Mouse (Mus musculus) cortical plate, adult 2 months (tissue): ENCODE measurements around the gene Tab3. TPM values are rescaled to one million over a fixed set of nuclear protein-coding genes. Genes with fewer than 3 reads are reported as not detected.

ENCODE experiments used
- H3K27ac ChIP-seq: fragments of 200-500 bp; 2 replicates; pipeline ENCODE4 v1.5.1; 2012; ENCODE audit warnings: low read length, control low read depth, inconsistent platforms; ENCODE audit not compliant: insufficient read depth
- H3K4me1 ChIP-seq: fragments of 200-500 bp; 2 replicates; pipeline ENCODE4 v1.6.1; 2011; ENCODE audit warnings: low read length; ENCODE audit not compliant: control insufficient read depth, insufficient read depth
- H3K4me3 ChIP-seq: fragments of 200-500 bp; 2 replicates; pipeline ENCODE4 v1.5.1; 2011; ENCODE audit warnings: mild to moderate bottlenecking, low read length, control low read depth; ENCODE audit not compliant: insufficient read depth
- CTCF ChIP-seq: fragments of 200-500 bp; IDR thresholded peaks from 2 replicates; pipeline ENCODE4 v1.5.1; 2011; ENCODE audit warnings: mild to moderate bottlenecking, control low read depth, low read length; ENCODE audit not compliant: insufficient read depth; ENCODE audit errors: extremely low read depth
- POLR2A ChIP-seq: fragments of 200-500 bp; IDR thresholded peaks from 2 replicates; pipeline ENCODE4 v1.6.1; 2011; ENCODE audit warnings: mild to moderate bottlenecking, low read length, control low read depth; ENCODE audit not compliant: insufficient read depth; ENCODE audit errors: extremely low read depth
- polyA plus RNA-seq: library from polyadenylated mRNA; depleted of rRNA; stranded (reverse); fragments of >200 nt; gene quantifications from 2 replicates; pipeline ENCODE4 v1.2.3, GENCODE M21; 2012; rRNA removed

Tab3 gene
- 7.8 and 8.9 TPM in 2 replicates for polyA plus RNA-seq

DNA sequence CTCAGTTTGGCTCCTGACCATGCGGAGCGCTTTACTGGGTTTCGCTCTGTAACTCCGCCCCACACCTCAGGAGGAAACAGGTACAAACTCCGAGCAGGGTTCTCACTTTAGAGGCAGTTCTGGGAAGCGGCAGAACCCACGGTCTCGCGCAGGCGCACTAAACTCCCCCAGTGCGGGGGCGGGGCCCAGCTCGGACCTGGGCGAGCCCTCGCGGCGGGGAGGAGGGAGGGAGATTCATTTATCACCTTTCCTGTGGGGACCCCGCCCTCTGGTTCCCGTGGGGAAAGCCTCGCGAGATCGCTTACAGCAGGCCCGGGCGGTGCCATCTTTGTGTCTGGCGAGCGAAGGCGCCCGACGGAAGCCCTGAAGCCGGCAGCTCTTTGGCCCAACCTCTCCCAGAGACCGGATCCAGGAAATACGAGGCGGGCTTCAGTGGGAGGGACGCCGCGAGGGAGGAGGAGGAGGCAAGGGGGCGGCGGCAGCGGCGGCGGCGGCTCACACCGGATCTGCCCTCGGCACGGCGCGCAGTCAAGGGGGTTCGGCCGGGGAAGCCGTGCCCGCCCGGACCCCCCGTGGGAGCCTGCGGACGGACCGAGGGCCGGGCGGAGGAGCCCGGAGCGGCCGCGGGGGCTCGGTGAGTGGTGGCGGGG, at the start of gene Tab3:
Tab3 (plus strand) TSS at position 491 of the 650 bp plus-strand sequence.
- 0 out of 2 replicates have a peak, but pooled peaks have one; percentile 31 for TF ChIP-seq POLR2A
- no peak for TF ChIP-seq CTCF
- Histone ChIP-seq H3K4me1 (no peaks in the 10 kb centered on the region), H3K4me3 (peak within 1 kb of the TSS; percentile 44), H3K27ac (no peak within 1 kb of the TSS)

DNA sequence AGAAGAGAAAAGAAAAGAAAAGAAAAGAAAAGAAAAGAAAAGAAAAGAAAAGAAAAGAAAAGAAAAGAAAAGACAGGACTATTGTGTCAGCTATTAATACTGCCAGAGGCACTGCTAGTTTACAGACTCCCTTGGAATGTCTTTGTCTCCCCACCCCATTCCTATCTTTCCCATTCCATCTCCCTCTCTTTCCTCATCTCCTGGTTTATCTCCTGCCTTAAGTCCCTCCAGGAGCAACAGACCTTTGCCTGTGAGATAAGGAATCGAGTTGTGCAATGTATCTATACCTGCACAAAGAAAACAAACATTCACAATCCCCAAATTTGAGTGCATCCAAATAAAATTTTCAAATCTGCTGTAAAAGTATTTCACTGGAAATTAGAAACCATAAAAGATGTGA, 48.3 kb upstream of the Tab3 start:
- H3K4me3 ChIP-seq: no peak overlapping the region
- H3K27ac ChIP-seq: no peak overlapping the region
- no peaks in the 10 kb centered on the region for H3K4me1 ChIP-seq
- no peak for TF ChIP-seq CTCF
- TF ChIP-seq POLR2A: no peak

DNA sequence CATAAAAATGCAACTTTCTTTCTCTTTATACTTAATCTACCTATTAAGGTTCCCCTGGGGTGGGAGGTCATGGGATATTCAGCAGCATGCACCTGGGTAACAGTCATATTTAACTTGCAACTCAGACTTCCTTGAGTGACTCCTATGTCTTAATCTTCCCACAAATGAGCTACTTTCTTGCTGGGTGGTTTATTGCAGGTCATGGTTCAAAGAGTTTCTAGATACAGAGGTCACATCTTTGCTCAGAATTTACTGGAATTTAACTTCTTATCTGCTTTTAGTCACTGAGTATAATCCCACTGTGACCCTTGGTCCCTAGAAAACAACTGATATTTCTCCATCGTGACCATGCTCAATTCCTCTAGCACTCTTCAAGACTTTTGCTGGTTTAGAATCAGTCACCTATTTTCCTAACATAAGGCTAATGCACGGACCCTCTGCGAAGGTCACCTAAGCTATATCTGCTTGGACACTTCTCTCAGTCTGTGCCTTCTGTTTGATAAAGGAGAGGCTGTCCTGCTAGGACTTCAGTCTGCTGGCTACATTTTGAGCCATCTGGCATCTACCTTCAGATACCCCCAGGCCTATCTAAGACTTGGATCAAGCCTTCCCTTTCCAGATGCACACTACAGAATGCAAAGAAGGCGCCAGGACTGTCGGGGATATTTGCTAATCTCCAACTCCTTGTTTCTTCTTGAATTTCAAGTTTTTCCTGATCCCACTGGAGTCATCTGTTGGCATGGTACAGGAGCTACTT, 47.4 kb upstream of the Tab3 start:
- Histone ChIP-seq H3K4me3 (no peak overlapping the region), H3K27ac (no peak overlapping the region), H3K4me1 (no peaks in the 10 kb centered on the region)
- TF ChIP-seq POLR2A: no peak
- TF ChIP-seq CTCF: no peak

DNA sequence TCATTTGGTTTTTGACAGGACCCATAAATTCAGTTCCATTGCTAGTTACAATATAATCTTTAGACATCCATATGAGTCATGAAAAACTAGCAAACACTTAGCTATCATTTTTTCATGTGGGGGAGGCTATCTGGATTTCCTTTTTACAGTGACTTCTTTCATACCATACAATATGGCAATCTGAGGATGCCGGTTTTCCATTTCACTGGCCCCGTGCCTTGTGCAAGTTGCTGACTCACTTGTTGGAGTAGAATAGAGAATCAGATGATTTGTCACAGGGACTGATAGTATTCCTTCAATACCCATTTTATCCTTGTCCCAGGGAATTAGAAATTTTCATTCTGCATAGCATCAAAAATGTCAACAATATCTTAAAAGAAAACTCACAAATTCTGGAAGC, 14.9 kb upstream of the Tab3 start:
- Histone ChIP-seq H3K4me3 (no peak overlapping the region), H3K4me1 (no peaks in the 10 kb centered on the region), H3K27ac (no peak overlapping the region)
- no peak for TF ChIP-seq POLR2A
- TF ChIP-seq CTCF: no peak

DNA sequence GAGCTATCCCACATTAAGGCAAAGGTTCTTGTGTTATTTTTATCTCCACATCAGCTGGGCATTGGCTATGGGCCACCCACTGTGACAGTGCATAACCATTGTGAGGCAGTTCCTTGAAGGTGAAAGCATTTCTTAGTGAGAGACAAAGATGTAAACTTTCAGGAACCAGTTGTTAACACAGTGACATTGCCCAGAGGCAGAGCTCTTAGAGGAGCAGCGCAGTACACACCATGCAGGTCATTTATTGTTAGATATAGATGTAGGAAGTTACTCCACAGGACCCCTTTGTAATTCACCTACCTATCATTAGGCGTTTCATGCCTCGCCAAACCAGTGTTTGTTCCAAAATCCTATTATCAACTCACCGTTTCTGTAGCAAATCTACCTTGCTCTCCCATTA, 7.6 kb upstream of the Tab3 start:
- H3K4me3 ChIP-seq: no peak overlapping the region
- TF ChIP-seq POLR2A: no peak
- TF ChIP-seq CTCF: no peak
- H3K27ac ChIP-seq: no peak overlapping the region
- no peaks in the 10 kb centered on the region for H3K4me1 ChIP-seq

DNA sequence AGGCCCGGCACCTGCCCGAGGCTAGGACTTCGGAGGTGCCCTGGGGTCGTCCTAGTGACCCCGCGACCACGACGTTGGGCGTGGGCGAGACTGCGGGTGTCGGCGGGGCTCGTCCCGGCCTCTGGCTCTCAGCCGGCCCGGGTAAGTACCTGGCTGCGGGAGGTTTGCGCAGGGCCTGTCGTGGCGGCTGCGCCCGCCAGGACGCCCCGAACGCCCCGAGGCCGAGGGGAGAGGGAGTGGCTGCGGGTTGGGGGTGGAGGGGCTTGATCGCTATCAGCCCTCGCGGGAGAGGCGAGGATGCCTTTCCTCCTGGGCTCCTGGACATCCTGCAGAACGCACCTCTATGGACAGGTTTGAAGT, 340 bp downstream of the Tab3 start:
- Histone ChIP-seq H3K4me1 (no peaks in the 10 kb centered on the region), H3K27ac (no peak overlapping the region), H3K4me3 (peak overlapping the region; percentile 44)
- TF ChIP-seq CTCF: no peak
- no peak for TF ChIP-seq POLR2A

DNA sequence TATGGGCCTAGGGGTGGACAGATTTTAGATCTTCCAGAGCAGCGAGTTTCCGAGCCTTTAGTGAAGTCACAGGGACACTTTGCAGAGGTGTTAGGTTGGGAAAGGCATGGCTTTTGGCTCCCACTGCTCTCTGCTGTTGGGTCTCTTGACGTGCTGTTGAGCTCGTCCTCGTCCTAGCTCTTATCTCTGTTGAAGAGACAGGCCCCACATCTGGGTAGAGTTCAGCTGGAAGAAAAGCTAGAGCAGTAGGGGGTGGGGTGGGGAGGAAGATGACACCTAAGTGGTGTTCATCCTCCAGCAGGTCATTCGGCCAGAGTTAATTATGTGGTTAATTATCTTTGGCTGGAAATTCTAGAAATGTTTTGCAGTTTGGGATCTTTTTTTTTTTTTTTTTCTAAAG, 2.5 kb downstream of the Tab3 start:
- TF ChIP-seq POLR2A (no peak), CTCF (no peak)
- H3K4me1 ChIP-seq: no peaks in the 10 kb centered on the region
- no peak overlapping the region for H3K4me3 ChIP-seq
- H3K27ac ChIP-seq: no peak overlapping the region

DNA sequence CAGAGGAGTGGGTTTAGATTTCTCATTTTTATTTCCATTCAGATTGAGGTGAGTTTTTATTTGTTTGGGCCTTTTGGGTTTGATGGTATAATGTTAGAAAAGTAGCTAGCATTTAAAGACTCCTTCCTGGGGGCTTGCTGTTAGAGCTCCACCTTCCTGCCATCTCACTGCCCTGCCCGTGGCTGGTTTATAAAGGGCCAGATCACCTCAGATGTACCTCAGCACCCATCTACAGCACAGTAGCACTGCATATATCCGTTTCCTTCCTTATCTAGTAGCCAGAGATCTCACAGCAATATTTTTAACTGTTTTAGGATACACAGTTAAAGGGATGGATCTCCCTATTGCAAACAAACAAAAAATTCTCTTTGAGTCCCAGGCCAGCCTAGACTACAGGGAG, 6.9 kb downstream of the Tab3 start:
- H3K27ac ChIP-seq: no peak overlapping the region
- no peaks in the 10 kb centered on the region for H3K4me1 ChIP-seq
- no peak overlapping the region for H3K4me3 ChIP-seq
- TF ChIP-seq CTCF: no peak
- TF ChIP-seq POLR2A: no peak

DNA sequence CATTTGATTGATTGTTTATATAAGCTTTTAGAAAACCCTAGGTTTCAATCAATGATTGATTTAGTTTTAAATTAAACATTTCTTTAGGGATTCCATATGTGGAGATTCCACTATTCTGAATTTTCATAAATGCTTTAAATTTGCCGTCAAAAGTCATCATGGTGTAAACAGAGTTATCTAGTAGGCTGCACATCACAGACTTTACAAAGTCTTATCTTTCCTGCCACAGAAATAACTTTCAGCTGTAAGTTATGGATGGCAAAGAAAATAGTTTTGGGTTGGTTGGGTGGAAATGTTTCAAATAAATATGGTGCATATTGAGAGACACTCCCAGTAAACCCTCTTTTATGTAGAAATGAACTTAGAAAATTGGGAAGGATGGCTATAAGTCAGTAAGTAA, 8.7 kb downstream of the Tab3 start:
- TF ChIP-seq POLR2A (no peak), CTCF (no peak)
- no peak overlapping the region for H3K27ac ChIP-seq
- H3K4me1 ChIP-seq: no peaks in the 10 kb centered on the region
- no peak overlapping the region for H3K4me3 ChIP-seq

DNA sequence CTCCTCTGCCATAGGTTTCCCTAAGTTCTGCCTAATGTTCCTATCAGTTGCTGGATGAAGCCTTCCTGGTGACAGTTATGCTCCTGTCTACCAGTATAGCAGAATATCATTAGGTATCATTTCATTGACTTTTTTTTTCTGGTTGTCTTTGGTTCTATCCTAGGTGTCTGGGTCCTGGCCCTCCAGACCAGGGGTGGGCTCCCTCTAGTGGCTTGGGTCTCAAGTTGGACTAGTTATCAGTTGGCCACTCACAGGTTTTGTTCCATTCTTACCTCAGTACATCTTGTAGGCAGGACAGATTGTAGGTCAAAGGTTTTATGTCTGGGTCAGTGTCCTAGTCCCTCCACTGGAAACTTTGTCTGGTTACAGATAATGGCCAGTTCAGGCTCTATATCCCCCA, 11.8 kb downstream of the Tab3 start:
- no peak overlapping the region for H3K27ac ChIP-seq
- TF ChIP-seq POLR2A (no peak), CTCF (no peak)
- H3K4me3 ChIP-seq: no peak overlapping the region
- no peaks in the 10 kb centered on the region for H3K4me1 ChIP-seq

DNA sequence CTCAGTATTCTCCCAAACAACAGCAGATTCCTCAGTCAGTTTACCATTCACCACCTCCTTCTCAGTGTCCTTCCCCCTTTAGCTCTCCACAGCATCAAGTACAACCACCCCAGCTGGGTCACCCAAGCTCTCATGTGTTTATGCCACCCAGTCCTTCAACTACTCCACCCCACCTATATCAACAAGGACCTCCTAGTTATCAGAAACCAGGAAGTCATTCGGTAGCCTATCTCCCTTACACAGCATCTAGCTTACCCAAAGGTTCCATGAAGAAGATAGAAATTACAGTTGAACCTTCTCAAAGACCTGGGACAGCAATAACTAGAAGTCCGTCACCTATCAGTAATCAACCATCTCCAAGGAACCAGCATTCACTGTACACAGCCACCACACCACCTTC, 40.9 kb downstream of the Tab3 start:
- Histone ChIP-seq H3K4me1 (no peaks in the 10 kb centered on the region), H3K27ac (no peak overlapping the region), H3K4me3 (no peak overlapping the region)
- TF ChIP-seq POLR2A (no peak), CTCF (no peak)
